Mouse (Mus musculus): ENCODE data around the gene Pld1.
A peak's percentile ranks its signal among the peaks of the same experiment; 100 is the strongest.

The Pld1 gene

DNA sequence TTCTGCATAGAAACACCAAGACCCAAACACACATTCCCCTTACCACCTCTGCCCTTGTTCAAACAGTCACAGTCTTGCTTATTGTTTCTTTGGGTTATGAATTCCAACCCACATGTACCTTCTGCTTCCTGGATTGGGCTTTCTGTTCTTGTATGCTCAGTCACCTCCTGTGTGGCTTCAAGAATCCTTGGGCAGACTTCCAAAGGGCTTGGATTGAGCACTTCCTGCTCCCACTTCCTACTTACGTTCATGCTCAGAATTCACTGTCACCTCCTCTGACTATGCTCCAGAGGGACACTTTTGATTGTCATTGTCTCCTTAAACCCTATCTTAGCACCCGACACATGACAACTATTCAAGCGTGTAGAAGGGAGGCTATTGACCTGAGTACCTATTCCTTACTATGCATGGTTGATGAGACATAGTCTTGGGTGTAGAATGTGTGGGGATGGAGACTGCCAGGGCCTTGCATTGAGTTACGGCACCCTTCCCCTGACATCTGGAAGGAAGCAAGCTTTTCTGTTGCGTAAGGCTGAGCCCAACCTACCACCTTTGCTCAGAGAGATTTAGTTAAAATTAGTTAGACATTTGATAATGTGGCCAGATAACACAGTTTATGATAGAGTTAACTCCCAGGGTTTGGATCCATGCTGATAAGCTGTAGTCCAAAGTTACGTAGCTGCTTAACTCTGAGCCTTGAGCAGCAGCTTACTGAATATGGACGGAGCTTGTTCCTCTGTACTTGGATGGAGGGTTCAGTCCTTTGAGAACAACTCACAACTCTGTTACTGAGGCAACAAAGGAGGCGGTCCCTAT, 55.9 kb downstream of the Pld1 start:
- no peak for DNase-seq

DNA sequence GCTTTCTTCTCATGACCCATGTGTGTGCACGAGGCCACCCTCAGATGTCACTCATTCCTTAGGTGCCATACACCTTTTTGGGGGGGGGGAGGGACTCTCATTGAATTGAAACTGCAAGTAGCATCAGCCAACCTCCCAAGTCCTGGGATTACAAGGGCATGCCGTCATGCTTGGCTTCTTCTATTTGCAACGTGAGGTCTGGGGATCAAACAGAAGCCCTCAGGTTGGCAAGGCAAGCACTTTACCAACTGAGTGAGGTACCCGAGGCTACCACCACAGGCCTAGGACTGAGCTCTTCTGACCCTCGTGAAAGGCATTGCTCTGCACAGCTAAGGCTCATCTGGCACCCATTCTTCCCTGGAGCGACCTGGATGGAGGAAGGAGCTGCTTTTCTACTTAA, 65.8 kb downstream of the Pld1 start:
- no peak for DNase-seq

DNA sequence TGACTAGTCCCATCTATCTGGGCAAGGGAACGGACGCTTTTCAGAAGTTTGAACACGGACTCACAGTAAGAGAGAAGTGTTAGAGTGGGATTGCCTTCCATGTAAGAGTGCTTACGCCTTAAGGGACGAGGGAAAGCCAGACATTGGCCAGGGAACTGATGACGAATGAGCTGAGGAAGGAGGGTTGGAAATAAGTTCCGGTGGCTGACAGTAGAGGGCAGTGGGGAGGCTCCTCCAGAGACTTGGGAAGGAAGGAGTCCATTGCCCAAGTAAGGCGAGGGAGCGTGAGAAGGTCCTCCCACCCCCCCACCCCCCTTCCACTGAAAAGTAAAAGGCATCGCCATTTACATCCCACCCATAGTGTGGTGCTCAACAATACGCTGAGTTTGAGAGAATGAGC, 69.2 kb downstream of the Pld1 start:
- no peak for DNase-seq

DNA sequence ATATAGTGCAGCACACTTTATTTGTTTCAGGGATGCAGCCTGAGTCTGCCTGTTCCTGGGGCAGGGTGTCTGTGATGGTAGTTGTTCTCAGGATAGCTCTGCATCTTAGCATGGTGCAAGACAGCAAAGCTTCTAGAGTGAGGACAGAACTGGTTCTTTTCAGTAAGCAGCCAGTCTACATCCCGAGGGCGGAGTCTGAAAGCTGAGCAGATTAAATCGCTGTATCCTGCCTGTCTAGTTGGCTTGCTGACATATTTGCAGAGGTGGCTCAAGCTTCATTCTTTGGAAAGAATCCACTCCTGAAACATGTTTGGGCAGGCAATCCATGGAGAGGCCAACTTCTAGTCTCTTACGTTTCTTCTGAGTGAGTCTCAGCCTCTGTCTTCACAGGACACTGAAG, 69.9 kb downstream of the Pld1 start:
- no peak for DNase-seq

DNA sequence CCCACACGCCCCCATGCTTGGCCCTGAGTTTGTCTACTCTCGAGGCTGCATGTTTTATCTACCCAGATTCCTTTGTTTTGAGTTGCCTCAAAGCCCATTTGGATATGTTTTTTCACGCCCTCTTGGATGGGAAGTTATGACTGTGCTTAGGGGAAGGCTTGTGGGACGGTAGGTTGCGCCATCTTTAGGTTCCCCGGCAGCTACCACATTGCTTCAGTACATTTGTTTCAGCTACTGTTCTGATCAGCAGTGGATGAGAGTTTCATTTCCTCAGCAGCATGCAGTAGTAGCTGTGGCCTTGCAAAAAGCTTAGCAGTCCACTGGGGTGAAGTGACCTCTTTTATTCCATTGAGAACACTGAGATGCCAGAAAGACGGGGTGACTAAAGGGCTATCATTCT, 73.7 kb downstream of the Pld1 start:
- no peak for DNase-seq

DNA sequence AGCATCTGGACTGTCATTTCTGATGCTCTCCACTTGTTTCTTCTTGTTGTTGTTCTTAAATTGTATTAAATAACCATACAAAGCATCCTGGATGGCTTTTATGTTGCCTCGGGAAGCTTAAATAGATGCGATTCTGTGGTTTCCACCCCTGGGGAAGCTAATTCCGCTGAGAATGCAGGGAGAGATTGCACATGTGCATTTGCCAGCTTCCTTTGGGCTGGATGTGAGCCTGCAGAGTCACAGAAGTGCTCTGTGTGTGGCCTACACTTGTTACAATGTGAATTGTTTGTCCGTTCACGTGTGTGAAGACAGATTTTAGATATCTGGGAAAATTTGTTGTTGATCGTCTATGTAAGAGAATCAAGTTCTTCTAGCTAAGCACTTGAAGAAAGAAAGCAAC, 74.9 kb downstream of the Pld1 start:
- no peak for DNase-seq

DNA sequence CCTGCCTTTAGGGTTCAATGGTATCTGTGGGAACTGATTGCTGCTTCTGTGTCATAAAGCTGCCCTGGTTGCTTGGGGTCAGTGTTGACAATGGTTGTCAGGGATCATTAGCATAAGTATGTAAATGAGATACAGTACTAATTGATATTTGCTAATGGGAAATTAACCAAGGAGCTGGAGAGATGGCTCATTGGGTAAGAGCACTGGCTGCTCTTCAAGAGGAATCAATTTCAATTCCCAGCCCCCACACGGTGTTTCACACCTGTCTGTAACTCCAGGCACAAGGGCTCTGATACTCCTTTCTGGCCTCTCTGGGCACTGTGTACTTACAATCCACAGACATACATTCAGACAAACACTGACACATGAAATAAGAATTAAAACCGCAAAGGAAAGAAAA, 78.5 kb downstream of the Pld1 start:
- DNase-seq: no peak

DNA sequence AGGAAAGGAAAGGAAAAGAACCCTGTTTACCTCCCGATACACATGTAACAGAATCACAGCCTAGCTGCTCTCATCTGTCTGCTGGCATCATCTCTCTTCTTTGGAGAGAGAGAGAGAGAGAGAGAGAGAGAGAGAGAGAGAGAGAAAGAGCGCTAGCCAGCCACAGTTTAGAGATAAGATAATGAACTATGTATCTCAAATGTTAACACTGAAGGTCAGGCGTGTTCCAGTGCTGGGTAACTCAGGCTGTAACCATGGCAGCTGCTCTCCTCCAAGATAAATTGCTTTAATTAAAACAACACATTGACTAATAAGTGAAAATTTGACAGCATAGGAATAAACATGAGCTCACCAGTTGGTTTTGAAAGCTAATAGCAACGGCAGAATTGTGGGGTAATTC, 81.2 kb downstream of the Pld1 start:
- DNase-seq: no peak

DNA sequence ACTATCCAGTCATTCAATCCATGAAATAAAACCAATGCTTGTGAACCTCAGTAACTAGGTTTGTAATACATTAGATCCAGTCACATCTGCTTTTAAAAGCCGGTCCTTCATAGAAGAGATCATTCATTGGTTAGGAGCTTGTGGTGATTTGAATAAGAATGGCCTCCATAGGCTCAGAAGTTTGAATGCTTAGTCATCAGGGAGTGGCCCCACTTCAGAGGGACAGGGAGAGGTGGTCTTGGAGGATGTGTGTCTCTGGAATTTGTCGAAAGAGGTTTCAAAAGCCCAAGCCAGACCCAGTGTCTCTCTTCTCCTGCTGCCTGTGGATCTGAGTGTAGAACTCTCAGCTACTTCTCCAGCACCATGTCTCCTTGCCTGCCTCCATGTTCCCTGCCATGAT, 81.9 kb downstream of the Pld1 start:
- no peak for DNase-seq

DNA sequence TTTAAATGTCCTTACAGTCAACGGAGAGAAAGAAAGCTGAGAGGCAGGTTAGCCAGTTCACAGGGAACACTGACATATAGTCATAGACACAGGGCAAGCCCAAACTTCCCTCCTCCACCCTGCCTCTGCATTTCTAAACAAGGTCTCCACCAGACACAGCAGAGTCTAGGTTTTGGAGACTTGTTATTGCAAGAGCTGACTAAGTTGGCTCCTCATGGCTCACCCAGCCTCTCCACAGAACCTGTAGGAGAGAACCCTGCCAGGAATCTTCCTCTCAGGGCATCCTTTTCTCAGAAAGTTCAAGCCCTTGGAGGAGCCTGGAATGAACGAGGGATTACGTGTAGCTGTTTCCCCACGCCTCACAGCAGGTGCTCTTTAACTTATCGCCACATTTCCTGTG, 83.7 kb downstream of the Pld1 start:
- DNase-seq: no peak

DNA sequence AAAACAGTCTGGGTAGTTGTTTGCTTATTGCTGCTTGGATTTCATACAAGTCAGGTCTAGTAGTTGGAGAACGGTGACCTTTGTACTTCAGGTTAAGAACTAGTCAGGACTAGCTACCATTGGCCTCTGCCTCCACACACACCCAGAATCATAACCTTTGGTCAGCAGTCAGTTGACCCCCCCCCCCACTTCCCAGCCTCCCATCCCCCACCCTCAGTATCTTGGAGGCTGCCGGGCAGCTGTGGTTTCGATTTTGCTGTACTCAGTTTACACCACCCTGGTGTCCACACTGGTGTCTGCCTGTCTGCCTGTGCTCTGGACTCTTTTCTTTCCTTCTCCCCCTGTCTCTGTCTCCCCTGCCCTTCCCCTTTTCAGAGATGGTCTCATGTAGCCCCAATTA, 88.4 kb downstream of the Pld1 start:
- DNase-seq: peak; percentile 27

DNA sequence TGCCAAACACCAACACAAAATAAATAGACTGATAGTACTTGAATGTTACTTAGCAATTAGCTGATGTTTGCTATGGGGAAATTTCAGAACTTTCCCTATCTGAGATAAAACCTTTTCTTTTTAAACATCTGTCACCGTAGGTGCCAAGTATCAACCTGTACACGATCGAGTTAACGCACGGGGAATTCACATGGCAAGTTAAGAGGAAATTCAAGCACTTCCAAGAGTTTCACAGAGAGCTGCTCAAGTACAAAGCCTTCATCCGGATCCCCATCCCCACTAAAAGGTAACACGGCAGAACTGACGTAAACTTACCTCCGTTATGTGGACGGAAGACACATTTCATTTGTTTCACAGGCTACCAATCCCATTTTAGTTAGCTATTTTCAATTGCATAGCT, 90.0 kb downstream of the Pld1 start:
- DNase-seq: no peak

DNA sequence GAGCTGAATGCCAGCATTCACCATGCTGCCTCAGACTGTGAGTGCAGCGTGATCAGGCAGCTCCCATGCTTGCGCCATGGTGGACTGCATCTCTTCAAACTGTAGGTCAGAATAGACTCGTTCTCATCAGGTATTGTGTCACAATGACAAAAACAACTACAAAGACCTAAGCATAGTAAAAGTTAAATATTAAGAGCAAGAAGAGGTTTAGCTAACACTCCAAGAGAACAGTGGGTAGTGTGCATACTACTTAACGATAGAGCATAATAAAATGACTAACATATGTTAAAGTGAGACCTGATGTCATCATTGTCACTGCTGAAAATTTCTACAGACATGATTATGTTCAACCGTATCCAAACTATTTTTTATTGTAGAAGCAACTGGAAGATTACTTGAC, 92.4 kb downstream of the Pld1 start:
- DNase-seq: no peak

DNA sequence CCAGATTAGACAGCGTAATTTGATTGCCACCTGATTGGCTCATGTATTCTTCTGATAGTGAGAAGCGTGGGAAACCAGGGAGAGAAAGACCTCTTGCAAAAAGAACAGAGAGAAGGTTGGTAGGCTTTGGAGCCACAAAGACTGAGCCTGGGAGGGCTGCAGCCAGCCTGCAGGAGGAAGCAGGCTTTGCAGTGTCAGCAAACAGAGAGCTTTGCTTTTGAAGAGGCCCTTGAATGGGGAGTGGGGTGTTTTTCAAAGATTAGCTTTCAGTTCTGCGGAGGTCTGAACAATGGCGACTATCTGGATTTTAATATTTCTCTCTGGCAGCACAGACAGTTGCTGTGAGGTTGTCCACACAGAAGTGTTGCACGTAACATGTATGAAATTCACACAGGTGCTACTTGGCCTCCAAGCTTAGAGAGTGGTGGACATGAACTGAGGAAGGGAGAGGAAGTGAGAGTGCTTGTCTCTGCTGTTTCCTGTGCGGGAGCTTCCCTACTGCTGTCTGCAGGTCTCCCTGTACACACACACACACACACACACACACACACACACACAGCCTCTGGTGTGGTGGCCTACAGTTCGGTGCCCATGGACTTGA, 93.2 kb downstream of the Pld1 start:
- DNase-seq: no peak

DNA sequence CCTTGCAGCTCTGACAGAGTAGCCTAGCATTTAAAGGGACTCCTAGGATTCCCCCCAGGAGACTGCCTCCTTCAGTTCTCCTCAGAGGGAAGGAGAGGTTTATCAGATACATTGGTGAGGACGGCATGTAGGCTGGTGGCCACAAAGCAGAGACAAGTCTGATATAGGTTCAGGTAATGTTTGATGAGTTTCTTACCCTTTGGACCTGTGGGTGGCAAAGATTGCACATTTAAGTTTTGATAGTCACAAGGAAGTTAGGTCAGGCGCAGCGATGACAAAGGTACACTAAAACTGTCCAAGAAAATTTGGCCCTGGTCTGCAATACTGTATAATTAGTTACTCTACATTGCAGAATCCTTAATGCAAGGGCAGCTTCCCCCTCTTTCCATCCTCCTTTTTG, 95.4 kb downstream of the Pld1 start:
- no peak for DNase-seq

DNA sequence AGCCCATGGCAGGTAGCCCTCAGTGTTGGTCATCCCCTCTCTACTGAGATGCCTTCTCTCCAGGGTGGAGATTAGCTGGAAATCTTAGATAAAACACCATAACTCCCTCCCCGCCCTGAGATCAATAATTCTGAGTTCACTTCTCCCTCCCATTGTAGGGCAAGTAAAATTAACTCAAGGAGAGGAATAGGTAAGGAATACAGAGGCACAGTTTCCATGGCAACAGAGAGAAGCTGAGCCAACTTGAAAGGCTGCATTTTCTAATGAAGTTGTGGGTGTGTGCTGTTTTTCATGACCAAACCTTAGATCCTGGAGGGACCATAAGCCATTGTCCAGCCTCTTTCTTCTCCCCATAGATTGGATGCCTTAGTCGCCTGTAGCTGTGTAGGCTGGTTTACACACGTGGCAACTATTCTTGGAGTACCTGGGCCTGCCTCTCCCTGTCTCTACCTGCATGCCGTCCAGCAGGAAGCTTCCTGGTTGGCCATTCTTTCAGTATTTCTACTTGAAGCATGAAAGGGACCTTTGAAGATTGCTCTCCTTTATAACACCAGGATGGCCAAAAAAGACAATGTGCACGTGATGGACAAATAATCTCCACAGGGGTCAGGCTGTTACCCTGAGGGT, 96.3 kb downstream of the Pld1 start:
- DNase-seq: no peak

DNA sequence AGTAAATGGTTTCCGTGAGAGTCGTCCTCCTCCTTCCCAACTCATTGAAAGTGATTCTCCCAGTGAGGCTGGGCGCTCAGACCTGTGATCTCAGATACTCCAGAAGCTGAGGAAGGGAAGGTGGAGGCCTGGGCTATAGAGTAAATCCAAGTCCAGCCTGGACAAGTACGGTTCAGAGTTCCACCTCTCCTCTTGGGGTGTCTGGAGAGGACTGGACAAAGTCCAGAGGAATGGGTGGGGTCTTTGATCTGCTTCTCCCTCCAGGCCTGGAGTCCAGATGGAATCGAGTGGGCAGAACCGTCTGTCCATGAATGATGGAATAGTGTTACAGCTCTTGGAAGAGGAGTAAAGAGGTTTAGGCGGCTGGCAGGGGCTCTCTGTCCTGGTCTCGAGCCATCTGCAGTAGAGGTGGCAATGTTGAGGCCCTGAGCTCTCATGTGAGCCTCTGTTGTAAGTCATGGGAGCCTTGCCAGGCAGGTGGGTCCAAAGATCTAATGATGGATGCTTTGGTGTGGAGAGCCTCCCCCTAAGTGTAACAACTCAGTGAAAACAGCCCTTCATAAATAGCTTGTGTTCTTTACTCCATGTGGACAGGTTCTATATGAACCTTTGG, 98.9 kb downstream of the Pld1 start:
- DNase-seq: peak; percentile 23

DNA sequence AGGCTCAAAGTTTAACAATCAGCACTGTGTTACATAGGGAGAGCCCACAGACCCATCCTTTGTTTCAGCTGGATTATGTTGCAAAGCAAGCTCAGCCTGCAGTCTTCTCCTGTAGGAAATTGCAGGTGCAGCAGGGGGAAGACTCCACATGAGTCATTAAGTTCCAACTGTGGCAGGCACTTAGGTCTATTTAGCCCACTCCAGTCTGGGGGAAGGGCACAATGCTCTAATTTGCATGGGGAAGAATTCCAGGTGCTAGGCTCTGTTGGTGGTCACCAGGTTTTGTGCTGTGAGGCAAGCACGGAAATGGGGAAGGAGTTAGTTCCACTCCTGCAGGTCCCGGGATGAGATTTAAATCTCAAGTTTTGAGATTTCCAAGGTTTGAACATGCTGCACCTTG, 99.6 kb downstream of the Pld1 start:
- no peak for DNase-seq

DNA sequence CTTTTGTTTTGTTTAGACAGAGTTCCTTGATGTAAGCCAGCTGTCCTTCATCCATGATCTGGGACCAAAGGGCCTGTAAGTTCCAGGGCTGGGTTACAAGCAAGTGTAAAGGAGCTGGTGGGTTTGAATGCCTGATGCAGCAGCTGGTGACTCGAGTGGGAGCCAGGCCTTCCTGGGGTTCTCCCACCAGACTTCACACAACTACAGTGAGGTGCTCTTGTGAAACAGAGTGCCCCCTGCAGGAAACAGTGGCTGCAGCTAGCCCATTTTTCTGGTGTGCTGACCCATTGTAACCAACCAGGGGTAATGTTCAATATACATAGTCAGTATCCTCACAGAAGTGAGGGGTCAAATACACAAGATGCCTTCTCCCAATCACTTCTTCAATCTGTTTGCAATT, 101.3 kb downstream of the Pld1 start:
- peak; percentile 49 for DNase-seq

DNA sequence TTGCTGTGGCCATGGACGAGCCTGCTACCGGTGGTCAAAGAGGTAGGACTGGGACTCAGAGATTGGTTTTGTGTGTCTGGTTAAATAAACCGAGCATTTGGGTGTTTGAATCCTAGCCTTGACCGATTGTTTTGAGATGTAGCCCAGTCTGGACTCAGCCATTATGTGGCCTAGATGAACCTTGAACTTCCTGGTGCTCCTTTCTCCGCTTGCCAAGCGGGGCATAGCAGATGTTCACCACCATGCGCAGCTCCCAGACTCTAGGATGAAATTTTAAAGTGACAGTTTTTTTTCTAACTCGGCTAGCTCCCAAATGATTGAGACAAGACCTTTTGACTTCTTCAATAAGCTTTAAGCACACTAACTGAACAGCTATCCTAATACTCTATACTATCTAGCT, 102.7 kb downstream of the Pld1 start:
- no peak for DNase-seq

DNA sequence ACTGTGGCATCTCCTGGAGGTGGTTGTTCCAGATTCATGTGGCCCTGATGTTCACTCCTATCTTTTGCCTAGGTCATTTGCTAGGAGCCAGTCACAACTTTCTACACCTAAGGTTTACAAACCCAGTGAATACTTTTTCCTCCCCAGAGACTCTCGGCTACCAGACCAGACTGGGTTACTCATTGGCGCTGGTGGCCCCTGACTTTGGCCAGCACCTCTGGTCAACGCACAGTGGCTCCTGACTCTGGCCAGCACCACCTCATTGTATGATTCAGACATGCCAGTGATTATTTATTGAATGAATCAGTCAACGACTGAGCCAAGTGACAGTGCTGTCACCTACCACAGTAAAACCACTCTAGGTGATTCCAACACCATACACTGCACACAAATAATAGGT, 103.9 kb downstream of the Pld1 start:
- no peak for DNase-seq

DNA sequence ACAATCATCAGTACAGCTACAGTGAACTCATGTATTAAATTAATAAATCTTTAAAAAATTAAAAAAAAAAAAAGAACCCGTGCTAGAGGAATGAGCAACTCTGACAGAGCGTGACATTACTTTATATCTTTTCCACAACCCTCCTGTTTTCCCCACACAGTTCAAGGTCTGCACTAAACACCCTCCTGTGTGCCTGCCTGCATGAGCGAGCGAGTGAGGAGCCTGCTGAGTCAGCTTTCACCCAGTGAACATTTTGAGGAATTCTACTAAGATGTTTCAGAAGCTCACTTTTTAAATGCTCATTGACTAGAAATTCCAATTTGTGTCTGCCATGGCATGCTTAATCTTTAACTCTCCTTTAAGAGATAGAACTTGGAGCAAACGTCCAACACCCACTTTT, 109.1 kb downstream of the Pld1 start:
- DNase-seq: peak; percentile 52

DNA sequence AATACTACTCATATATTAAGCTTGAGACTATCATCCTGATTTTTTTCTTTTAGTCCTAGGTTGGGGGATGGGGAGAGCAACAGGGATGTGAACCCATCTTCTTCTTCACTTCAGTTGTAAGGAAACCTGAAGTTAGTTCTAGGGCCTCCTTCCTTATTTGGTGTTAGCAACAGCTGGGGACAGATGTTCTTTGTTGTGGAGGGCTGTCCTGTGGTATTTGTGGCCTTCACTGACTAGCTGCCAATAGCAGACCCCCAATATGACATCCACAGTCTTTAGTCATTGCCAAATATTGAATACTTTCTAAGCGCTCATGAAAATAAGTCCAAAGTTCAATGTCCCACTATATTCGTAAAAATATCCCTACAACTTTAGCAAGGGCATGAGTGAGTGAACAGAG, 111.0 kb downstream of the Pld1 start:
- DNase-seq: peak; percentile 46

DNA sequence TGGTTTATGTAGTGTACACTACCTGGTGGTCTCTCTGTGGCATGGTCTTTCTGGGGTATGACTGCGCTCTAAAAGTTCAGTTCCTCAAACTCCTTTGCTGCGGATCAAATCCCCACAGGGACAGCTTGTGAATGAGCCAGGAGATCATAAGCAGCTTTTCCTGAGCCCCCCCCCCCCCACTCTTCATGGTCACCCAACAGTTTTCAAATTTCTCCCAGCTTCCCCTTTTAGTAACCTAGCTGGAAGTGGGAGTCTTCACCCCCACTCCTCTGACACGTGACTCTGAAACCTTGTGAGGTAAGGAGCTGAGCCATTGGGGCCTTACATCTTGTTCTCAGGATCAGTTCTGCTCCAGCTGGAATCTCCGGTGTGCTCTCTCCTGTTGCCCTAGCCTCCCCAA, 114.6 kb downstream of the Pld1 start:
- DNase-seq: no peak
